Mouse (Mus musculus) forebrain, embryonic 12.5 days (tissue): ENCODE measurements at regions not wholly inside any gene's neighbourhood (a gene's known extent, or its start where the extent isn't known, plus 50 kb on each side); places are given as distances from the start of the nearest gene placed in this dataset.

Source experiments
- ATAC-seq: fragments of 200-750 bp; cut with Nextera tagmentation; 2 replicates; pipeline ENCODE4 v1.8.0; 2017; ENCODE audit warnings: moderate TSS enrichment; ENCODE audit not compliant: low FRiP score
- H3K27ac ChIP-seq: fragments of 300-500 bp; sonication (generic); 2 replicates; pipeline ENCODE4 v1.5.1; 2016; ENCODE audit warnings: mild to moderate bottlenecking
- H3K27me3 ChIP-seq: fragments of 300-500 bp; sonication (generic); 2 replicates; pipeline ENCODE4 v1.6.1; 2016; ENCODE audit warnings: mild to moderate bottlenecking
- H3K36me3 ChIP-seq: fragments of 300-500 bp; sonication (generic); replicated peaks from 2 replicates; pipeline ENCODE4 v1.6.1; 2016; ENCODE audit warnings: mild to moderate bottlenecking
- H3K4me1 ChIP-seq: fragments of 300-500 bp; sonication (generic); 2 replicates; pipeline ENCODE4 v1.6.1; 2016
- H3K4me2 ChIP-seq: fragments of 300-500 bp; sonication (generic); 2 replicates; pipeline ENCODE4 v1.6.1; 2016; ENCODE audit warnings: mild to moderate bottlenecking, moderate library complexity
- H3K4me3 ChIP-seq: fragments of 300-500 bp; sonication (generic); replicated peaks from 2 replicates; pipeline ENCODE4 v1.5.1; 2016; ENCODE audit warnings: mild to moderate bottlenecking
- H3K9ac ChIP-seq: fragments of 300-500 bp; sonication (generic); 2 replicates; pipeline ENCODE4 v1.6.1; 2016; ENCODE audit warnings: mild to moderate bottlenecking
- H3K9me3 ChIP-seq: fragments of 300-500 bp; sonication (generic); 2 replicates; pipeline ENCODE4 v1.6.1; 2016
- WGBS: fragments of 180-500 bp; shearing (Covaris S2); methylation state at CpG from one replicate; pipeline ENCODE4 v1.1.7; 2016; 5-methylcytosine and 5-hydroxymethylcytosine counted together

DNA sequence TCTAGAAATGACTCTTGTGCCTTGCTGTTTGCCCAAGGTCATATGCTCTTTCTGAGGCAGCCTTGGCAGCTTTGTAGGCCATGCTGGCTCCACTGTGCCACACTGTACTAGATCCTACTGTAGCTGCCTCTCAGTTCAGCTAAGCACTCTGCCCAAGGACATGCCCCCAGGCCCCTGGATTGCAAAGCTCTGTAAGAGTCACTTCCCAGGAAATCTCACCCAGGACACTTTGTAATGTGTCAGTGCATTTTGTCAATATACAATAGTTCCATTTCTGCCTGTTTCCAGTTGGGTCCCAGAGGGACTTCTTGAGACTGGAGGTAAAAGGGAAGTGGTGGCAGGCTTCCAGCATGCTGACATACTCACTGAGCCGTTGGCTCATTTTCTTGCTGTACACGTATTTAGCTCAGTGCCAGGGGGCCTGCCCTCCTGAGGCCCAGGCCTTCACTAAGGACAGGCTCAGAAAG, 287.6 kb upstream of the Eif4g2 start:
- Histone ChIP-seq H3K9me3 (no peaks in the 10 kb centered on the region), H3K4me1 (peaks cover 7% of the 10 kb centered on the region; the same call in 1 of the 2 replicates), H3K27ac (no peak overlapping the region), H3K4me3 (no peak overlapping the region), H3K4me2 (no peak overlapping the region), H3K27me3 (no peaks in the 10 kb centered on the region), H3K9ac (no peak overlapping the region), H3K36me3 (no peaks in the 10 kb centered on the region)
- ATAC-seq: no peak
- WGBS: 56% methylated on average over 2 of the region's 2 CpGs

DNA sequence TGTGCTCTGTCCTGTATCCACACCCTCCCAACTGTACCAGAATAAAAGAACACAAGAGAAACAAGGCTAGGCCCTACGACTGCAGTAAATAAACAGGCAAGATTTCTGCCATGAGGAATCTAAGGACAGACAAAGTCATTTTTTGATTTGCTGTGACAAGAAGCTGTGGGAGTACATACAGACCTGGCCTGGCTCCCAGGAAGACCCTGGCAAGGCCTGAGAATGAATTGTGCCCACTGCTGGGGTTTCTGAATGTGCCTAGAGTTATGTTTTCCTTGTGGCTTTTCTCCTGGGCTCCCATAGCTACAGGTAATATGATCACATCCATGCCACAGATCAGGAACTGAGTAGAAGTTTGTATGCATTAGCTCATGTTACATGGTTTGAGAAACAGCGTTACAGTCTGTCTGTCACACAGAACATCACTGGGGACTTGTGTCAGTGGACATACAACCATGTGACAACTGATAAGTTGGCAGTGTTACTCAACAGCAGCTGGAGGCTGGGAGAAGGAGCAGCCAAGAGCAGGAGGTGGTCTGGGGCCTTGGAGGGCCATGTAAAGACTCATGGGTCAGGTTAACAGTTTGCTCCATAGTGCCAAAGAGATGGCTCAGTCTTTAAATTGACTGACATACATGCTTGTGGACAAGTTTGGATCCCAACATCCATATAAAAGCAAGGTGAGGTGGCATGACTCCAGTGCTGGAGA, 285.6 kb upstream of the Eif4g2 start:
- no peak for ATAC-seq
- H3K27me3 ChIP-seq: no peaks in the 10 kb centered on the region
- H3K4me2 ChIP-seq: no peak overlapping the region
- H3K9ac ChIP-seq: no peak overlapping the region
- H3K27ac ChIP-seq: no peak overlapping the region
- no peak overlapping the region for H3K4me3 ChIP-seq
- no peaks in the 10 kb centered on the region for H3K36me3 ChIP-seq
- H3K9me3 ChIP-seq: no peaks in the 10 kb centered on the region
- peaks cover 7% of the 10 kb centered on the region; the same call in 1 of the 2 replicates for H3K4me1 ChIP-seq
- 79% methylated on average over 2 of the region's 2 CpGs for WGBS

DNA sequence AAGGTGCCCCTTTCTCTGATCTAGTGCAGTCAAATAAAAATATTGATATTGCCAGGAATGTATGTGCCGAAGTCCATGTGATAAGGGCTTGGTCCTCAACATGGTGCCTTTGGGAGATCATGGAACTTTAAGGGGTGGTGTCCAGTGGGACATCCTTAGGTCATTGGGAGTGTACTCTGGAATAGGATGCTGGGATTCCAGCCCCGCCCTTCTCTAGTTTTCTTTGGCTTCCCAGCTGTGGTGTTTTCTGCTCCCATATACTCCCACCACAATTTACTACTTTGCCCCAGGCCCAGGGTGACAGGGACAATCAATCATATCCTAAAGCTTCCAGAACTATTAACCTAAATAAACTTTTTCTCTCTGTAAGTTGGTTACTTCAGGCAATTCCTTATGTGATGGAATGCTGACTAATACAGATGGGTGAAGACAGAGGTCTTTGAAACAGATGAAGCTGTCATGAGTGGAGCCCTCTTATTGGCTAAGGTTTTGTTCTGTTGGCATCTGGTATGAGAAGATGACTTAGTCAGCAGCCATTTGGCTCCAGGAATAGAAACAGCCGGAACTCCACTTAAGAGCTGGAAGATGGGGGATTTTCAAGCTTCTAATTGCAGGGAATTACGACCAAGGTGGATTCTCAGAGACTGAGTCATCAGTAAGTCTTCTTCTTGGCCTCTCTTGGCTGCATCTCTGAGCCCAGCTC, 284.3 kb upstream of the Eif4g2 start:
- Histone ChIP-seq H3K4me2 (no peak overlapping the region), H3K36me3 (no peaks in the 10 kb centered on the region), H3K4me1 (peaks cover 7% of the 10 kb centered on the region; the same call in 1 of the 2 replicates), H3K27ac (no peak overlapping the region), H3K9ac (no peak overlapping the region), H3K4me3 (no peak overlapping the region), H3K9me3 (no peaks in the 10 kb centered on the region), H3K27me3 (no peaks in the 10 kb centered on the region)
- ATAC-seq: no peak
- WGBS: 92% methylated on average over 4 of the region's 4 CpGs

DNA sequence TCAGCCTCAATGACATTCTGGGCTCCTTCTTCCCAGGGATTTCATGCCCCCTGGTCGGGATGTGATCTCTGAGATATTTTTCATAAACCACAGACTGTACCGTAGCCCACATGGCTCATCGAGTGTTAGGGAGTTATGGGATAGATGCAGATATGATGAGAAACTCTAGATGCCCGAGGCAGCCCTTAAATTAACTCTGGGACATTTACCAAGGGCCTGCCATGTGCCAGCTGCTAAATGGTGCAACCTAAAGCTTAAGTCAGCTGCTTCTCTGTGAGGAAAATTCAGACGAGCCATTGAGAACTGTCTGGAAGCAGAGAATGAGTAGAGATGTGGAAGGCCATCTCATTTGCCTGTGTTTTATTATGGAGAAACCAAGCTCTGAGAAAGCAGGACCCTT, 282.6 kb upstream of the Eif4g2 start:
- Histone ChIP-seq H3K9me3 (no peaks in the 10 kb centered on the region), H3K4me2 (no peak overlapping the region), H3K9ac (no peak overlapping the region), H3K36me3 (no peaks in the 10 kb centered on the region), H3K4me3 (no peak overlapping the region), H3K27me3 (no peaks in the 10 kb centered on the region), H3K27ac (no peak overlapping the region), H3K4me1 (peaks cover 3% of the 10 kb centered on the region; the same call in 1 of the 2 replicates)
- ATAC-seq: no peak
- 82% methylated on average over 5 of the region's 5 CpGs for WGBS

DNA sequence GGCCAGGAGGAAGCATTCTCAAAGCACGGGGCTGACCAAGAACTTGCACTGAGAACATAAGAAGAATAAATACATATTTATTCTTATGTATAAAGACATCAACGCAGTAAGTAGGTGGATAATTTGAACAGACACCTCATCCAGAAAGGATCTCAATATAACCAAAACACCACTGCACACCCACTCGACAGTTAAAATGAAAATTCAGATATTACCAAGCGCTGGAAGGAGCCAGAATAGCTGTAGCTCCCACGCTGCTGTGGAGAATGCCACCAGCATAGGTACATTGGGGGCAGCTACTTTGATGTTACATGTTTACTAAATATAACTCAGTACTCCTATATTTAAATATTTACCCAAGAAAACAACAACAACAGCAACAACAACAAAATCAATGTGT, 280.4 kb upstream of the Eif4g2 start:
- no peak overlapping the region for H3K9ac ChIP-seq
- H3K27me3 ChIP-seq: no peaks in the 10 kb centered on the region
- no peak overlapping the region for H3K4me2 ChIP-seq
- no peak overlapping the region for H3K4me3 ChIP-seq
- H3K9me3 ChIP-seq: no peaks in the 10 kb centered on the region
- H3K36me3 ChIP-seq: no peaks in the 10 kb centered on the region
- no peak overlapping the region for H3K27ac ChIP-seq
- no peaks in the 10 kb centered on the region for H3K4me1 ChIP-seq
- no peak for ATAC-seq
- WGBS: 92% methylated on average over 5 of the region's 5 CpGs

DNA sequence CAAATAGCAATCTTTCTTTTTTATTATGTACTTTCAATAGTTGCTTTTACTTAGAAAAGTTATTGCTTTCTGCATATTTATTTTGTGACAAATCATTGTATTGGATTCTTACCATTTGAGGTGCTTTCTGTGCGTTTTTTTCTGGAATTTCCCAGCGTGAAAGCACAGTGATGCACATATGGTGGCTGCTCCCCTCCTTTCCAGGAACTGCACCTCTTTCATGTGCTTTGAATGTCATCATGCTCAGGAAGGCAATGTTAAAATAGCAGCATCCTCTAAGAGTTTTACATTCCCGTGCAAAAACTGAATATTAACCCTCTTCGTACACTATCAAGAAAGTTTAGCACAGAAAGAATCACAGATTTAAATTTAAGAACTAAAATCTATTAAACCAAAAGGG, 279.8 kb upstream of the Eif4g2 start:
- Histone ChIP-seq H3K4me2 (no peak overlapping the region), H3K36me3 (no peaks in the 10 kb centered on the region), H3K4me1 (no peaks in the 10 kb centered on the region), H3K9ac (no peak overlapping the region), H3K27ac (no peak overlapping the region), H3K4me3 (no peak overlapping the region), H3K27me3 (no peaks in the 10 kb centered on the region), H3K9me3 (no peaks in the 10 kb centered on the region)
- 87% methylated on average over 4 of the region's 4 CpGs for WGBS
- no peak for ATAC-seq

DNA sequence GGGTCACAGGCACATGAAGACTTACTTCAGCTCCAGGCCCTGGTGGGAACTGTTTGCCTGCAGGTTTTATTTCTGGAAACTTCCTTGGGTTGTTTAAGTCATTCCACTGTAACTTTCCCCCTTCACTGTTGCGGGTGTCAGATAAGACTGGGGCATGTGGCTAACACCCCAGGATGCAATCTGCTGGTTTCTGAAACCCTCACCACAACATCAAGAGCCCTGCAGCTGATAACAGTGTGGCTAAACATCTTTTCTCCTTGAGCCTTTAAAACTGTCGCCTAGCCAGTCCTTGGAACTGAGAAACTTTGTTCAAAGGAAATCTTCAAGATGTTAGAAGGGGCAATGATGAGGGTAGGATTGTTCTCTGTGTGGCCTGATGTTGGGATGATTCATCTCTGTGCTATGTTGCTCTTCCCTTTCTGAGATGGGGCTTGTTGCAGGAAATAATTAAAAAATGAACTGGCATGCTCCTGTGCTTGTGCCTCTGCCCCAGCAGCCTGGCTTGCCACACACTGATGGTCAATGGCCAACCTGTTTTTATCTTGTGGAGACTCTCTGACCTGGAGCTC, 272.3 kb upstream of the Eif4g2 start:
- Histone ChIP-seq H3K4me1 (no peaks in the 10 kb centered on the region), H3K27ac (no peak overlapping the region), H3K4me3 (no peak overlapping the region), H3K9ac (no peak overlapping the region), H3K9me3 (no peaks in the 10 kb centered on the region), H3K27me3 (no peaks in the 10 kb centered on the region), H3K36me3 (no peaks in the 10 kb centered on the region), H3K4me2 (no peak overlapping the region)
- 92% methylated on average over 2 of the region's 2 CpGs for WGBS
- ATAC-seq: no peak

DNA sequence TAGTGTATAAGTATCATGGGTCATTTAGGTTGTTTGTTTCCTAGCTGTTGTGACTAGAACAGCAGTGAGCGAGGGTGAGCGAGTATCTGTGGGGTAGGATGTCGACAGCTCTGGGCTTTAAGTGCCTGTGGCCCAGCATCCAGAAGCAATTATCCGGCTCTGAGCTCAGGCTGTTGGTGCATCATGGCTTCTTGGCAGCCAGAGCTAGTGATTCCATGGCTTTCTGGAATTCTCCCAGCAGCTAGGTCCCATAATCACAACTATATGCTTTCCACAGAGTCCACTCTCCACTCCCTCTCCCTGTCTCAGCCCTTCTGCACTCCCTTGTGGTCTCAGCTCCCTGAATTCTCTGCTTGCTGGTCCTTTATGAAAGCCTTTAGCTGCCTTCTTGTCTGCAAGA, 271.2 kb upstream of the Eif4g2 start:
- Histone ChIP-seq H3K4me2 (no peak overlapping the region), H3K4me3 (no peak overlapping the region), H3K27ac (no peak overlapping the region), H3K9me3 (no peaks in the 10 kb centered on the region), H3K9ac (no peak overlapping the region), H3K36me3 (no peaks in the 10 kb centered on the region), H3K27me3 (no peaks in the 10 kb centered on the region), H3K4me1 (no peaks in the 10 kb centered on the region)
- no peak for ATAC-seq
- WGBS: 88% methylated on average over 4 of the region's 4 CpGs

DNA sequence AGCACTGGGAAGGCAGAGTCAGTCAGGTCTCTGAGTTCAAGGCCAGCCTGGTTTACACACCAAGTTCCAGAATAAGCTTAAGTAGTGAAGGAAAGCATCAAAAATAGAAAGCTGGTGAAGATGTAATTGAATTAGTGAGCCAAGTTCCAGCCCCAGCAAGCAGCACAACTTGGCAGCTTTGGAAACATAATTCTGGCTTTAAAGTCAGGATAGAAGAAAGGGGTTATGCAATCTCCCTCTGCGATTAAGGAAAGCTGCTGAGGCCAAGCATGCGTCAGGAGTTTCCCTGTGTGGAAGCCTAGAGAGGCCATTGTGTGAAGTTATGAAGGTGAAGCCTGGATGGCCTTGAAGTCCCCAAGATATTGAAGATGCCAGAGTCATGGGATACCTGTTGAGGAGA, 269.3 kb upstream of the Eif4g2 start:
- Histone ChIP-seq H3K4me3 (no peak overlapping the region), H3K27ac (no peak overlapping the region), H3K9me3 (no peaks in the 10 kb centered on the region), H3K4me1 (no peaks in the 10 kb centered on the region), H3K36me3 (no peaks in the 10 kb centered on the region), H3K9ac (no peak overlapping the region), H3K27me3 (no peaks in the 10 kb centered on the region), H3K4me2 (no peak overlapping the region)
- ATAC-seq: no peak
- WGBS: 99% methylated on average over 2 of the region's 2 CpGs

DNA sequence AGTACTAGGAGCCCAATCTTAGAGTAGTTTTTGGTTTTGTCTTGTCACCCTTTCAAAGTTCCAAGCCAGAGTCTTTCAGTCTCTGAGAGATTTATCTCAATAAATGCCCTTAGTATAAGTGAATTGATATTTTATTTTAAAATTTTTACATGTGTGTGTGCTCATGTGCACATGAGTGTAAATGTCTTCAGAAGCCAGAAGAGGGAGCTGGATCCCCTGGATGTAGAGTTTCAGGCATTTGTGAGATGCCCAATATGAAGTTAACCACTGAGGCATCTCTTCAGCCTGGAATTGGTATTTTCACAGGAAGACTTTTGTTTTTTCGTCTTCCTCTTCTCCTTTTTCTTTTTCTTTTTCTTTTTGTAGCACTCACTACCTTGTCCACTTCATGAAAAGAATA, 262.3 kb upstream of the Eif4g2 start:
- Histone ChIP-seq H3K36me3 (no peaks in the 10 kb centered on the region), H3K9ac (no peak overlapping the region), H3K27ac (no peak overlapping the region), H3K4me2 (no peak overlapping the region), H3K4me1 (no peaks in the 10 kb centered on the region), H3K27me3 (no peaks in the 10 kb centered on the region), H3K4me3 (no peak overlapping the region), H3K9me3 (no peaks in the 10 kb centered on the region)
- no peak for ATAC-seq
- 81% methylated on average over 1 of the region's 1 CpGs for WGBS

DNA sequence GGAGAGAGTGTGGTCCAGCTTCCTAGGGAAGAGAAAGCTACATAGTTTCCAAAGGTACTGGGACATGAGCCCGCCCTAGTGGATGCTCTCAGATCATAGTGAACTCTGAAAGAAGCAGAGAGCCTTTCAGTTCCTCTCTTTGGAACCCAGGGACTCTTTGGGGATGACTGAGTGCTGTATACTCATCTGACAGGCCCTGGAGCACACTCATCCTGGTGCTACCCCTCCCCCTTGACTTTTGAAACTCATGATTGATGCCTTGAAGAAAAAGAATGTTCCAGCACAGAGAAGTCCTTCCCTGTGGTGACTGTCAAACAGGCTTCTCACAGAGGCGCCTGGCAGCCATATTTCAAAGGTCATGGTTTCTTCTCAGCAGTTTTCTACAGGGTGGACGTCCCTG, 254.2 kb upstream of the Eif4g2 start:
- no peak overlapping the region for H3K4me2 ChIP-seq
- H3K9ac ChIP-seq: no peak overlapping the region
- no peak for ATAC-seq
- H3K27me3 ChIP-seq: no peaks in the 10 kb centered on the region
- H3K27ac ChIP-seq: no peak overlapping the region
- H3K4me1 ChIP-seq: no peaks in the 10 kb centered on the region
- no peak overlapping the region for H3K4me3 ChIP-seq
- no peaks in the 10 kb centered on the region for H3K36me3 ChIP-seq
- WGBS: 69% methylated on average over 3 of the region's 3 CpGs
- H3K9me3 ChIP-seq: no peaks in the 10 kb centered on the region

DNA sequence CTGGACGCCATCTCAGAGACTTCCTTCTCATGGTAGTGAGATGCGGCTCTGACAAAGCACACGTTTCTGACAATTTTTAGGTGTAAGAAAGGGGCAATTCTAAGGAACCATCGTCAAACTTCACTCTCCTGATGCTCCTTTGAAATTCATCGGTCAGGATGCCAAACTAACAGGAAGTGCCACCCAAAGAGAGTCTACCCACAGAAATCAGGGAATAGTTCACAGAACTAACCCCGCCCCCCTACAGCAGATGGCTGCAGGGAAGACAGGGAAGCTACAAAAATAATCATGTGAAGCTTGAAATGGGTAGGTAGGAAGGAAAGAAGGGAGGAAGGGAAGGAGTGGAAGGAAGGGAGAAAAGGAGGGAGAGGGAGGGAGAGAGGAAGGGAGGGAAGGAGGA, 240.1 kb upstream of the Eif4g2 start:
- Histone ChIP-seq H3K4me1 (no peaks in the 10 kb centered on the region), H3K27me3 (peaks cover 10% of the 10 kb centered on the region; the same call in 1 of the 2 replicates), H3K4me2 (no peak overlapping the region), H3K9ac (no peak overlapping the region), H3K36me3 (no peaks in the 10 kb centered on the region), H3K9me3 (no peaks in the 10 kb centered on the region), H3K4me3 (no peak overlapping the region), H3K27ac (no peak overlapping the region)
- no peak for ATAC-seq
- 91% methylated on average over 6 of the region's 6 CpGs for WGBS

DNA sequence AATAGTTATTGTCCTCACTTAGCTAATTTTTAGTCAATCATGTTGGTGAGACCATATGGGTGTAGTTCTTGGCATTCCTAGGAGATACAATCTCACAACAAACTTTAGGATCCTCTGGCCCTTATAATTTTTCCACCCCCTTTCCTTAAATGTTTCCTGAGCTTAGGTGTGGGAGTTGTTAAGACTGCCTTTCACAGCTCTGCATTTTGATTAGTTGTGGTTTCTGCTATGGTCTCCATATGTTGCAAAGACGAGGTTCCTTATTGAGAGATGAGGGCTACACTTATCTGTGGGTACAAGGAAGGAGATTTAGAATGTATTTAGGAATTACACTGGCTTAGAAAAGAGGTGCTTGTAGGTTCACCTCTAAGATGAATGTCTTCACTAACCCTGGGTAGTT, 237.1 kb upstream of the Eif4g2 start:
- Histone ChIP-seq H3K9ac (no peak overlapping the region), H3K27me3 (peaks cover 19% of the 10 kb centered on the region), H3K27ac (no peak overlapping the region), H3K4me1 (no peaks in the 10 kb centered on the region; the same call in 1 of the 2 replicates), H3K4me2 (no peak overlapping the region), H3K4me3 (no peak overlapping the region), H3K36me3 (no peaks in the 10 kb centered on the region), H3K9me3 (no peaks in the 10 kb centered on the region)
- no peak for ATAC-seq
- 77% methylated on average over 1 of the region's 1 CpGs for WGBS
